Comparison of ENCODE assay signal across 12 mouse cellular contexts in genomic region chr3:60589361-60589760, GRCm38 (mm10).
DNase-seq lines count a peak whose midpoint lies in the region; ATAC-seq lines count a peak whose summit lies in the region.
"Had no signal": no experiment of that assay in that cellular context is flagged by ENCODE, and none has a peak within 500 bp of the region (broad histone marks: within the 10 kb centered on the region; RNA-seq: fewer than 3 reads in every experiment).

No protein-coding gene starts in this region.

- H3K27me3 ChIP-seq in lung, embryonic 16.5 days (ENCODE audit: control insufficient read depth, insufficient read depth, low read depth, low read length): no peaks in the 10 kb centered on the region
- H3K27me3 ChIP-seq in forebrain, embryonic 11.5 days (ENCODE audit: control insufficient read depth, insufficient read depth, low read length): no peaks in the 10 kb centered on the region
- H3K27me3 ChIP-seq: hindbrain, embryonic 12.5 days had no signal

- ATAC-seq in lung, embryonic 16.5 days (ENCODE audit: low read depth): 0 out of 2 replicates have a peak, but pooled peaks have one; percentile 52
- peak; percentile 36; the same call in 1 of the 2 replicates for ATAC-seq in common myeloid progenitor, adult 5-6 weeks (replicated peaks; ENCODE audit: low read depth, poor library complexity, severe bottlenecking)
- 0 out of 2 replicates have a peak, but pooled peaks have one; percentile 23 for ATAC-seq in monocyte, adult 5-6 weeks (replicated peaks; ENCODE audit: insufficient number of reproducible peaks, low FRiP score, low TSS enrichment, poor library complexity, severe bottlenecking)
- no peak for ATAC-seq in forebrain, embryonic 11.5 days (replicated peaks; ENCODE audit: low FRiP score)

- H3K4me2 ChIP-seq in lung, embryonic 16.5 days (ENCODE audit: low read depth, low read length): no peak overlapping the region
- no peak overlapping the region for H3K4me2 ChIP-seq in forebrain, embryonic 11.5 days (ENCODE audit: low read depth, low read length, severe bottlenecking)
- H3K4me2 ChIP-seq: hindbrain, embryonic 12.5 days had no signal

- no peaks in the 10 kb centered on the region for H3K36me3 ChIP-seq in lung, embryonic 16.5 days (ENCODE audit: control insufficient read depth, insufficient read depth, low read length)
- H3K36me3 ChIP-seq in forebrain, embryonic 11.5 days (ENCODE audit: control insufficient read depth, insufficient read depth, low read length): no peaks in the 10 kb centered on the region
- H3K36me3 ChIP-seq: embryonic facial prominence, embryonic 10.5 days; hindbrain, embryonic 12.5 days had no signal

- H3K4me1 ChIP-seq in lung, embryonic 16.5 days (replicated peaks; ENCODE audit: control insufficient read depth, insufficient read depth, low read length): peaks cover 15% of the 10 kb centered on the region
- H3K4me1 ChIP-seq in forebrain, embryonic 11.5 days (replicated peaks; ENCODE audit: control insufficient read depth, insufficient read depth, low read length): no peaks in the 10 kb centered on the region; the same call in 1 of the 2 replicates

- no peak overlapping the region for H3K9ac ChIP-seq in lung, embryonic 16.5 days (ENCODE audit: low read length)
- H3K9ac ChIP-seq in forebrain, embryonic 11.5 days (ENCODE audit: low read length): no peak overlapping the region
- H3K9ac ChIP-seq: hindbrain, embryonic 12.5 days had no signal

- no peaks in the 10 kb centered on the region for H3K9me3 ChIP-seq in lung, embryonic 16.5 days (ENCODE audit: control insufficient read depth, low read length)
- no peaks in the 10 kb centered on the region for H3K9me3 ChIP-seq in forebrain, embryonic 11.5 days (ENCODE audit: control insufficient read depth, low read length)
- H3K9me3 ChIP-seq: embryonic facial prominence, embryonic 10.5 days; hindbrain, embryonic 12.5 days had no signal

- H3K4me3 ChIP-seq in lung, embryonic 16.5 days (ENCODE audit: low read length): no peak overlapping the region
- H3K4me3 ChIP-seq in forebrain, embryonic 11.5 days (ENCODE audit: low read depth, low read length): no peak overlapping the region
- H3K4me3 ChIP-seq: embryonic facial prominence, embryonic 10.5 days; hindbrain, embryonic 12.5 days had no signal

- DNase-seq in adrenal gland, adult 2 months: peak; percentile 53
- no peak for DNase-seq in adrenal gland, postnatal 4 days (ENCODE audit: low spot score in 2 of 2)
- no peak for DNase-seq in lung, postnatal 14 days
- DNase-seq in forebrain, embryonic 11.5 days (ENCODE audit: low spot score): no peak
- DNase-seq in layer of hippocampus, postnatal 14 days (ENCODE audit: low spot score in 2 of 2): no peak
- DNase-seq: left cerebral cortex, postnatal 4 days had no signal

- H3K27ac ChIP-seq in lung, embryonic 16.5 days (ENCODE audit: low read length): no peak overlapping the region
- H3K27ac ChIP-seq in forebrain, embryonic 11.5 days (ENCODE audit: low read depth, low read length): no peak overlapping the region
- H3K27ac ChIP-seq: embryonic facial prominence, embryonic 10.5 days; hindbrain, embryonic 12.5 days; macrophage had no signal

- WGBS in lung, embryonic 16.5 days: 40% methylated on average over 3 of the region's 3 CpGs
- 88% methylated on average over 3 of the region's 3 CpGs for WGBS in forebrain, embryonic 11.5 days
